Mouse (Mus musculus) hindbrain, embryonic 13.5 days (tissue): Measurements from ENCODE around the gene Hist1h4a. TPM values are rescaled to one million over a fixed set of nuclear protein-coding genes. Genes with fewer than 3 reads are reported as not detected.
"Not testable (repeated sequence)": the region's sequence is repeated elsewhere in the genome, so short reads cannot be mapped to it uniquely, and the experiment has no call there.

Experiments used
- ATAC-seq: fragments of 200-750 bp; cut with Nextera tagmentation; 2 replicates; pipeline ENCODE4 v1.8.0; 2017; ENCODE audit warnings: moderate TSS enrichment; ENCODE audit not compliant: low FRiP score
- H3K27ac ChIP-seq: fragments of 300-500 bp; sonication (generic); 2 replicates; pipeline ENCODE4 v1.5.1; 2015; ENCODE audit warnings: inconsistent platforms, mild to moderate bottlenecking, moderate library complexity
- H3K27me3 ChIP-seq: fragments of 300-500 bp; sonication (generic); 2 replicates; pipeline ENCODE4 v1.6.1; 2015; ENCODE audit warnings: mild to moderate bottlenecking, inconsistent platforms
- H3K36me3 ChIP-seq: fragments of 300-500 bp; sonication (generic); 2 replicates; pipeline ENCODE4 v1.6.1; 2015; ENCODE audit warnings: mild to moderate bottlenecking, inconsistent platforms
- H3K4me1 ChIP-seq: fragments of 300-500 bp; sonication (generic); replicated peaks from 2 replicates; pipeline ENCODE4 v1.6.1; 2015; ENCODE audit warnings: inconsistent platforms
- H3K4me2 ChIP-seq: fragments of 300-500 bp; sonication (generic); 2 replicates; pipeline ENCODE4 v1.6.1; 2015; ENCODE audit warnings: inconsistent platforms, mild to moderate bottlenecking, moderate library complexity
- H3K4me3 ChIP-seq: fragments of 300-500 bp; sonication (generic); 2 replicates; pipeline ENCODE4 v1.5.1; 2015; ENCODE audit warnings: mild to moderate bottlenecking, inconsistent platforms
- H3K9ac ChIP-seq: fragments of 300-500 bp; sonication (generic); 2 replicates; pipeline ENCODE4 v1.6.1; 2015; ENCODE audit warnings: mild to moderate bottlenecking, inconsistent platforms
- H3K9me3 ChIP-seq: fragments of 300-500 bp; sonication (generic); 2 replicates; pipeline ENCODE4 v1.6.1; 2016; ENCODE audit warnings: inconsistent platforms
- WGBS: fragments of 180-500 bp; shearing (Covaris S2); methylation state at CpG from one replicate; pipeline ENCODE4 v1.1.7; 2015; 5-methylcytosine and 5-hydroxymethylcytosine counted together
- microRNA-seq: library from miRNA; unstranded; fragments of <30 nt; microRNA quantifications from one replicate; pipeline ENCODE4, GENCODE M21; 2016
- polyA plus RNA-seq: library from polyadenylated mRNA; unstranded; fragments of >200 nt; fragmentation: Nextera tagmentation; extraction: Ambion mirVana; gene quantifications from 2 replicates; pipeline ENCODE4 v1.2.1, GENCODE M21; 2015

Gene Hist1h4a
- polyA plus RNA-seq, 1 experiment from 2014 or later = not detected

GRCm38 (mm10) chr13:23730479-23730878, 30.6 kb downstream of the Hist1h4a start:
- ATAC-seq = no peak
- Histone ChIP-seq H3K4me2 (no peak overlapping the region), H3K27me3 (no peaks in the 10 kb centered on the region), H3K9me3 (no peaks in the 10 kb centered on the region), H3K27ac (no peak overlapping the region), H3K4me3 (no peak overlapping the region), H3K4me1 (no peaks in the 10 kb centered on the region), H3K36me3 (no peaks in the 10 kb centered on the region), H3K9ac (no peak overlapping the region)
- WGBS = 43% methylated on average over 8 of the region's 8 CpGs

GRCm38 (mm10) chr13:23729706-23730105, 31.3 kb downstream of the Hist1h4a start:
- H3K4me2 ChIP-seq = no peak overlapping the region
- no peak overlapping the region for H3K4me3 ChIP-seq
- H3K27ac ChIP-seq = no peak overlapping the region
- no peak for ATAC-seq
- no peaks in the 10 kb centered on the region for H3K4me1 ChIP-seq
- 92% methylated on average over 5 of the region's 5 CpGs for WGBS
- no peaks in the 10 kb centered on the region for H3K9me3 ChIP-seq
- no peaks in the 10 kb centered on the region for H3K27me3 ChIP-seq
- H3K9ac ChIP-seq = no peak overlapping the region
- no peaks in the 10 kb centered on the region for H3K36me3 ChIP-seq

GRCm38 (mm10) chr13:23729192-23729525, 31.9 kb downstream of the Hist1h4a start:
- H3K36me3 ChIP-seq = no peaks in the 10 kb centered on the region
- 94% methylated on average over 9 of the region's 9 CpGs for WGBS
- H3K9ac ChIP-seq = no peak overlapping the region
- no peak for ATAC-seq
- H3K9me3 ChIP-seq = no peaks in the 10 kb centered on the region
- H3K27ac ChIP-seq = no peak overlapping the region
- H3K4me2 ChIP-seq = no peak overlapping the region
- H3K27me3 ChIP-seq = no peaks in the 10 kb centered on the region
- no peaks in the 10 kb centered on the region for H3K4me1 ChIP-seq
- H3K4me3 ChIP-seq = no peak overlapping the region

GRCm38 (mm10) chr13:23728472-23729191, 32.4 kb downstream of the Hist1h4a start:
- H3K4me1 ChIP-seq = no peaks in the 10 kb centered on the region
- no peak overlapping the region for H3K9ac ChIP-seq
- WGBS = 86% methylated on average over 18 of the region's 18 CpGs
- no peaks in the 10 kb centered on the region for H3K9me3 ChIP-seq
- no peaks in the 10 kb centered on the region for H3K27me3 ChIP-seq
- no peak for ATAC-seq
- H3K4me3 ChIP-seq = no peak overlapping the region
- H3K36me3 ChIP-seq = no peaks in the 10 kb centered on the region
- no peak overlapping the region for H3K27ac ChIP-seq
- H3K4me2 ChIP-seq = no peak overlapping the region

GRCm38 (mm10) chr13:23725213-23725612, 35.8 kb downstream of the Hist1h4a start:
- no peaks in the 10 kb centered on the region for H3K9me3 ChIP-seq
- H3K36me3 ChIP-seq = no peaks in the 10 kb centered on the region
- WGBS = no CpG with 5 or more reads among the region's 1 CpGs
- H3K4me1 ChIP-seq = no peaks in the 10 kb centered on the region
- no peak overlapping the region for H3K4me3 ChIP-seq
- no peak overlapping the region for H3K9ac ChIP-seq
- H3K4me2 ChIP-seq = no peak overlapping the region
- ATAC-seq = no peak
- no peak overlapping the region for H3K27ac ChIP-seq
- H3K27me3 ChIP-seq = no peaks in the 10 kb centered on the region

GRCm38 (mm10) chr13:23724239-23724638, 36.8 kb downstream of the Hist1h4a start:
- Histone ChIP-seq H3K27me3 (no peaks in the 10 kb centered on the region), H3K9me3 (no peaks in the 10 kb centered on the region), H3K9ac (no peak overlapping the region), H3K27ac (no peak overlapping the region), H3K4me3 (no peak overlapping the region), H3K36me3 (no peaks in the 10 kb centered on the region), H3K4me1 (no peaks in the 10 kb centered on the region), H3K4me2 (no peak overlapping the region)
- 84% methylated on average over 4 of the region's 4 CpGs for WGBS
- ATAC-seq = no peak

GRCm38 (mm10) chr13:23717593-23718245, 43.3 kb downstream of the Hist1h4a start:
- not testable (repeated sequence) for H3K4me1 ChIP-seq, H3K27me3 ChIP-seq, ATAC-seq, H3K9ac ChIP-seq, H3K9me3 ChIP-seq, H3K4me3 ChIP-seq, H3K27ac ChIP-seq, H3K36me3 ChIP-seq, H3K4me2 ChIP-seq
- WGBS = 17% methylated on average over 2 of the region's 2 CpGs

- Histone ChIP-seq H3K9me3 (no peaks in the 10 kb centered on the region), H3K27me3 (no peaks in the 10 kb centered on the region), H3K4me1 (no peaks in the 10 kb centered on the region), H3K27ac (no peak overlapping the region), H3K36me3 (no peaks in the 10 kb centered on the region), H3K4me3 (no peak overlapping the region), H3K9ac (no peak overlapping the region), H3K4me2 (no peak overlapping the region)
- no peak for ATAC-seq
- 54% methylated on average over 11 of the region's 11 CpGs for WGBS
Measured at GRCm38 (mm10) chr13:23717176-23717575, 43.9 kb downstream of the Hist1h4a start.

GRCm38 (mm10) chr13:23716261-23717042, 44.6 kb downstream of the Hist1h4a start:
- Histone ChIP-seq H3K4me1 (no peaks in the 10 kb centered on the region), H3K4me2 (no peak overlapping the region), H3K9ac (no peak overlapping the region), H3K27me3 (peaks cover 2% of the 10 kb centered on the region; the same call in 1 of the 2 replicates), H3K27ac (no peak overlapping the region), H3K36me3 (no peaks in the 10 kb centered on the region), H3K4me3 (no peak overlapping the region), H3K9me3 (no peaks in the 10 kb centered on the region)
- no peak for ATAC-seq
- WGBS = 92% methylated on average over 5 of the region's 5 CpGs

Small RNA genes lying within 50 kb of the gene (microRNA-seq; reads per million reads assigned to microRNA genes)
- gene Gm44314 (not detected), gene Gm44484 (not detected)

Other genes starting within 250 kb of the Hist1h4a start
- gene Hist1h4h, start 230.2 kb downstream of the Hist1h4a start, polyA plus RNA-seq = 4.2 and 5.7 TPM in 2 replicates
- gene Hist1h2af, start 227.3 kb downstream of the Hist1h4a start, polyA plus RNA-seq = 2.4 TPM in 1 of 2 replicates, not detected in the other
- gene Hist1h3g, start 225.8 kb downstream of the Hist1h4a start, polyA plus RNA-seq = 1.8 and 3.0 TPM in 2 replicates
- gene Hist1h2bh, start 217.8 kb downstream of the Hist1h4a start, polyA plus RNA-seq = 0.29 TPM in 1 of 2 replicates, not detected in the other
- gene Hist1h3f, start 217.2 kb downstream of the Hist1h4a start, polyA plus RNA-seq = 0.38 TPM in 1 of 2 replicates, not detected in the other
- 0.83 TPM in 1 of 2 replicates, not detected in the other for gene Hist1h4f, start 209.6 kb downstream of the Hist1h4a start, polyA plus RNA-seq
- 0.10 and 0.16 TPM in 2 replicates for gene Hist1h1d, start 208.0 kb downstream of the Hist1h4a start, polyA plus RNA-seq
- gene Hist1h3e, start 198.9 kb downstream of the Hist1h4a start, polyA plus RNA-seq = 2.1 and 2.8 TPM in 2 replicates
- gene Hist1h2ae, start 190.0 kb downstream of the Hist1h4a start, polyA plus RNA-seq = 26.4 and 29.3 TPM in 2 replicates
- 2.8 TPM in 2 replicates for gene Hist1h2bg, start 189.8 kb downstream of the Hist1h4a start, polyA plus RNA-seq
- gene Hist1h2bf, start 187.0 kb downstream of the Hist1h4a start, polyA plus RNA-seq = 1.2 and 3.0 TPM in 2 replicates
- gene Hist1h2ad, start 186.8 kb downstream of the Hist1h4a start, polyA plus RNA-seq = 0.61 and 2.7 TPM in 2 replicates
- 1.6 and 2.7 TPM in 2 replicates for gene Hist1h3d, start 185.5 kb downstream of the Hist1h4a start, polyA plus RNA-seq
- gene Hist1h4d, start 179.6 kb downstream of the Hist1h4a start, polyA plus RNA-seq = 50.0 and 52.6 TPM in 2 replicates
- 1.2 and 1.6 TPM in 2 replicates for gene Hist1h2be, start 140.1 kb downstream of the Hist1h4a start, polyA plus RNA-seq
- 7.9 and 8.8 TPM in 2 replicates for gene Hist1h1e, start 138.7 kb downstream of the Hist1h4a start, polyA plus RNA-seq
- gene Hist1h2ac, start 77.3 kb downstream of the Hist1h4a start, polyA plus RNA-seq = 0.38 and 0.54 TPM in 2 replicates
- gene Hist1h2bc, start 77.0 kb downstream of the Hist1h4a start, polyA plus RNA-seq = 17.8 and 23.1 TPM in 2 replicates
- not detected in 2 replicates for gene Hist1h1t, start 65.4 kb downstream of the Hist1h4a start, polyA plus RNA-seq
- gene Hist1h4c, start 62.8 kb downstream of the Hist1h4a start, polyA plus RNA-seq = 3.9 and 4.4 TPM in 2 replicates
- gene Hfe, start 50.4 kb downstream of the Hist1h4a start, polyA plus RNA-seq = 5.4 and 5.6 TPM in 2 replicates
- gene Hist1h1c, start 22.4 kb downstream of the Hist1h4a start, polyA plus RNA-seq = 8.8 and 9.7 TPM in 2 replicates
- gene Hist1h3c, start 15.6 kb downstream of the Hist1h4a start, polyA plus RNA-seq = 1.3 and 1.9 TPM in 2 replicates
- gene Hist1h2bb, start 14.5 kb downstream of the Hist1h4a start, polyA plus RNA-seq = 0.86 and 1.7 TPM in 2 replicates
- 10.5 and 12.7 TPM in 2 replicates for gene Hist1h2ab, start 10.1 kb downstream of the Hist1h4a start, polyA plus RNA-seq
- gene Hist1h3b, start 9.0 kb downstream of the Hist1h4a start, polyA plus RNA-seq = 4.2 and 4.4 TPM in 2 replicates
- 1.4 TPM in 1 of 2 replicates, not detected in the other for gene Hist1h4b, start 4.2 kb downstream of the Hist1h4a start, polyA plus RNA-seq
- 1.9 and 2.5 TPM in 2 replicates for gene Hist1h3a, start 1.2 kb upstream of the Hist1h4a start, polyA plus RNA-seq
- gene Hist1h1a, start 2.4 kb upstream of the Hist1h4a start, polyA plus RNA-seq = 0.56 and 1.2 TPM in 2 replicates
- not detected in 2 replicates for gene Trim38, start 8.7 kb upstream of the Hist1h4a start, polyA plus RNA-seq
- not detected in 2 replicates for gene Slc17a2, start 45.8 kb upstream of the Hist1h4a start, polyA plus RNA-seq
- not detected in 2 replicates for gene Slc17a3, start 78.2 kb upstream of the Hist1h4a start, polyA plus RNA-seq
- not detected in 2 replicates for gene Slc17a1, start 106.5 kb upstream of the Hist1h4a start, polyA plus RNA-seq
- gene Slc17a4, start 153.8 kb upstream of the Hist1h4a start, polyA plus RNA-seq = 0.09 TPM in 1 of 2 replicates, not detected in the other
- gene Hist1h2ba, start 172.9 kb upstream of the Hist1h4a start, polyA plus RNA-seq = not detected in 2 replicates
- gene Hist1h2aa, start 173.2 kb upstream of the Hist1h4a start, polyA plus RNA-seq = not detected in 2 replicates
- gene Scgn, start 230.0 kb upstream of the Hist1h4a start, polyA plus RNA-seq = 1.0 and 1.4 TPM in 2 replicates